Mouse (Mus musculus) heart, embryonic 10.5 days (tissue): ENCODE data around the gene Ccdc157. TPM values are rescaled to one million over a fixed set of nuclear protein-coding genes. Genes with fewer than 3 reads are reported as not detected.

Experiments used
- DNase-seq: peaks from one replicate; pipeline ENCODE4 v3.0.0-alpha.2; 2017; ENCODE audit warnings: low spot score
- H3K27ac ChIP-seq: fragments of 300-500 bp; sonication (generic); 2 replicates; pipeline ENCODE4 v1.5.1; 2016; ENCODE audit warnings: mild to moderate bottlenecking
- H3K27me3 ChIP-seq: fragments of 300-500 bp; sonication (generic); 2 replicates; pipeline ENCODE4 v1.6.1; 2016; ENCODE audit warnings: mild to moderate bottlenecking; ENCODE audit not compliant: poor library complexity, insufficient read depth, severe bottlenecking
- H3K36me3 ChIP-seq: fragments of 300-500 bp; sonication (generic); 2 replicates; pipeline ENCODE4 v1.6.1; 2016; ENCODE audit warnings: mild to moderate bottlenecking, moderate library complexity
- H3K4me1 ChIP-seq: fragments of 300-500 bp; sonication (generic); 2 replicates; pipeline ENCODE4 v1.6.1; 2016; ENCODE audit warnings: mild to moderate bottlenecking
- H3K4me3 ChIP-seq: fragments of 300-500 bp; sonication (generic); 2 replicates; pipeline ENCODE4 v1.5.1; 2016; ENCODE audit warnings: mild to moderate bottlenecking, moderate library complexity
- H3K9me3 ChIP-seq: fragments of 300-500 bp; sonication (generic); 2 replicates; pipeline ENCODE4 v1.6.1; 2016; ENCODE audit warnings: mild to moderate bottlenecking, moderate library complexity
- WGBS: fragments of 180-500 bp; shearing (Covaris S2); methylation state at CpG from one replicate; pipeline ENCODE4 v1.1.7; 2016; 5-methylcytosine and 5-hydroxymethylcytosine counted together
- polyA plus RNA-seq: library from polyadenylated mRNA; unstranded; fragments of >200 nt; fragmentation: Nextera tagmentation; extraction: Ambion mirVana; gene quantifications from 2 replicates; pipeline ENCODE4 v1.2.1, GENCODE M21; 2016

Gene Ccdc157
- polyA plus RNA-seq: 3.8 and 4.2 TPM in 2 replicates

DNA sequence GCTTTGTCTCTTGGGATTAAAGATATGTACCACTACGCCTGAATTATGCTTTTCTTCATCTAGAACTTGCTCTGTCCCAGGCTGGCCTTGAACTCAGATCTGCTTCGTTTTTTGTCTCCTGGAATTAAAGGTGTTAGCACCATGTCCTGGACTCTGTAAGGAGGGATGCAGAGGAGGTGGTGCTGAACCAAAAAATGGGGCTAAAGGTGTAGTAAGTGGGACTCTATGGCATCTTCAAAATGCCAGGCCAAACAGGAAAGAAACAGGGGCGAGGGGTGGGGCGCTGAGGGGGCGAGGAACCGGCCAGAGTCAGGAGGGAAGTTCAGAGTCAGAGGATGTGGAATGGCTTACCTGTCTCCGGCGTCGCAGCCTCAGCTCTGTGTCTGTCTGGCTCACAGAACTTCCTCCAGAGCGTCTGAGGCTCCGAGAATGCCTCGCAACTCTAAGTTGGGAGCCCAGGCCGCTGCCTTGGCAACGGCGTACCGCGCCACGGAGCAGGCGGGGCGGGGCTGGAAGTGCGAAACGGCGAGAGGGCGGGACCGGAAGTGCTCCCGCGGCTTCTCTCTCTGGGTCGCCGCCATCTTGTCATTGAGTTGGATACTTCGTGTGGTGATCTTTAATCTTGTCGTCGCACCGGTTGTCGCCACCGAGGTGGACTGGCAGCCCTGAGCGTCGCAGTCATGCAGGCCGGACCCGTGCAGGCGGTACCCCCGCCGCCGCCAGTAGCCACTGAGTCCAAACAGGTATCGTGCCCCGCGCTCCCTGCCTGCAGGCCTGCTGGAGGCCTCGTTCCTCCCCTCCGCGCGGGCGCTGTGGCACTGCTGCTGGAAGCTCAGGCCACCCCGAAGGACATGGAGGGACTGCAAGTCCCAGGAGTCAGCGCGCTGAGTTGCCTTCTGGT is at the start of gene Ccdc157, which contains the start of gene Sf3a1:
Ccdc157 (minus strand) TSS at position 486 of the 901 bp plus-strand sequence.
Sf3a1 (plus strand) TSS at position 543 of the 901 bp plus-strand sequence.
- peaks cover 38% of the 10 kb centered on the region for H3K36me3 ChIP-seq
- WGBS: 2% methylated on average over 54 of the region's 54 CpGs
- peaks cover 24% of the 10 kb centered on the region for H3K4me1 ChIP-seq
- H3K4me3 ChIP-seq: peak within 1 kb of the TSS; percentile 73
- H3K9me3 ChIP-seq: no peaks in the 10 kb centered on the region
- peak within 1 kb of the TSS; percentile 95 for H3K27ac ChIP-seq
- DNase-seq: peak; percentile 96
- H3K27me3 ChIP-seq: no peaks in the 10 kb centered on the region

DNA sequence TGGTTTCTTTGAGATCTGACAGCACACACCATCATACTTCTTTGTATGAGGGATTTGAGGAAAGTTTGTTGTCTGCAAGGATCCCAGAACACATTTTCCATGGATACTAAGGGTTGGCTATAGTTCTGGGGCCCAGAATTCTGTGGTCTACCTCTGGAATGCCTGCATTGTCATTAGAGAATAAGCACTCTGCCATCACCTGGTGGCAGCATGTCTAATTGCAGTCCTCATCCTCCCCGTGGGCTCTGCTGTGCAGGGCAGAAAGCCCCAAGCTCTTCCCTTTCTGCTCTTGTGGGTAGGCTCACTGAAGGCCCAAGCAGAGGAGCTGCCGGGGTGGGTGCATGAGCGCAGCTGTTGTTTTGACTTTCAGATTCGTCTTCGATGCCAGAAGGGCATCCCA is 49.5 kb upstream of the Ccdc157 start:
- Histone ChIP-seq H3K27ac (no peak overlapping the region), H3K4me3 (no peak overlapping the region), H3K27me3 (no peaks in the 10 kb centered on the region), H3K9me3 (no peaks in the 10 kb centered on the region), H3K4me1 (peaks cover 12% of the 10 kb centered on the region), H3K36me3 (peaks cover 53% of the 10 kb centered on the region)
- WGBS: 76% methylated on average over 5 of the region's 5 CpGs
- no peak for DNase-seq

DNA sequence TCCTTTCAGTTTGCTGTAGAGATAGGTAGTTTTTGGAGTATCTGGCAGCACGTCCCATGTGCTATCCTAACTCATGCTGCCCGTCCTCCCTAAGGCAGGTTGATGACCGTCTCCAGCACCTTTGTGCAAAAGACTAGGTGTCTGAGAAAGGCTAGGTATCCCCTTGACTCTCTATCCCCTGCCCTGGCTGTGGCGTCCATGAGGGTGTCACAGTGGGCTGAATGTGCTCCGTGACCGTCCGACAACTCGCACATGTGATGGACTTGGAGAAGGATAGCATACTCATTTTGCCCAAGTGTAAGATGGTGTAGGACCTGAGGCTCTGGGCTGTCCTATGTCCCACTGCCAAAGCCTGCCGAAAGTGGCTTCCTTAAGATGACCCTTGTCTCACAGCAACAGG is 47.6 kb upstream of the Ccdc157 start:
- no peaks in the 10 kb centered on the region for H3K27me3 ChIP-seq
- peaks cover 34% of the 10 kb centered on the region for H3K36me3 ChIP-seq
- no peak overlapping the region for H3K27ac ChIP-seq
- H3K4me1 ChIP-seq: peaks cover 10% of the 10 kb centered on the region
- 92% methylated on average over 9 of the region's 9 CpGs for WGBS
- H3K4me3 ChIP-seq: no peak overlapping the region
- DNase-seq: no peak
- H3K9me3 ChIP-seq: no peaks in the 10 kb centered on the region

DNA sequence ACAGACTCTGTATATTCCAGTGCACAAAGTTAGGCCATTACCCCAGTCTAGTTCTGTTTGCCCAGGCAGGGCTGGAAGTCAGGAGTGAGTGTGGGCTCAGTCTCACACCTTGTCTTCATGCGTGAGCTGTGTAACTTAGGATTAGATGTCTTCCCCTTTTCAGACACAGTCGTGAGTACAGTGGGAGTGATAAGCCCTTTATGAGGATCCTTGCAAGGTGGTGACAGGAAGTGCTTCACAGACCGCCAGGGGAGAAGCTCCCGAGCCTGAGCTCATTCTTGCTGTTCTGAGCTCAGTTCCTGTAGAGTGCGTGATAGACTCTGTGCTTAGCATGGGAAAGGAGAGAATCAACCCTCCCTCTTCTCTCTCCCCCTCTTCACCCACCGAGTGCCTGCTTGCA is 46.5 kb upstream of the Ccdc157 start:
- no peaks in the 10 kb centered on the region for H3K27me3 ChIP-seq
- no peaks in the 10 kb centered on the region for H3K9me3 ChIP-seq
- H3K36me3 ChIP-seq: peaks cover 24% of the 10 kb centered on the region
- no peak overlapping the region for H3K4me3 ChIP-seq
- DNase-seq: no peak
- 51% methylated on average over 6 of the region's 6 CpGs for WGBS
- peaks cover 9% of the 10 kb centered on the region; the same call in 1 of the 2 replicates for H3K4me1 ChIP-seq
- no peak overlapping the region for H3K27ac ChIP-seq

DNA sequence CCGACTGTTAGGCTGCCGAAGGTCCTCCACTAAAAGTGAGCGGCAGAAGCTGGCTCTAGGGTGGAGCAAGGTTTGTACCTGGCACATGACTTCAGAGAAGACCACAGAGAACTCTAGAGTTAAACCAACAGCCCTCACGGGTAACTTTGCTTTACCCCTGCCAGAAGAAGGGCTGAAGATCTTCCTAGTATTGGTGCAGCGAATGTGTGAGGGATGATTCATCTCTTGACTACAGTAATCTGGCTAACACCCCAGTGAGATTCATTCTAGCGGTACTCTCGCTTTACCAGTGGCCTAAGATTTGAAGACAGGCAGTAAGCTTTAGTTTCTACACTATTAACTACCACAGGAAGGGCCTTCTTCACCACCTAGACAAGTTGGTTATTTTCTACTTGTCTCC is 45.9 kb upstream of the Ccdc157 start:
- Histone ChIP-seq H3K27ac (no peak overlapping the region), H3K27me3 (no peaks in the 10 kb centered on the region), H3K9me3 (no peaks in the 10 kb centered on the region), H3K4me1 (peaks cover 9% of the 10 kb centered on the region; the same call in 1 of the 2 replicates), H3K4me3 (no peak overlapping the region), H3K36me3 (peaks cover 24% of the 10 kb centered on the region)
- WGBS: 78% methylated on average over 7 of the region's 7 CpGs
- no peak for DNase-seq

DNA sequence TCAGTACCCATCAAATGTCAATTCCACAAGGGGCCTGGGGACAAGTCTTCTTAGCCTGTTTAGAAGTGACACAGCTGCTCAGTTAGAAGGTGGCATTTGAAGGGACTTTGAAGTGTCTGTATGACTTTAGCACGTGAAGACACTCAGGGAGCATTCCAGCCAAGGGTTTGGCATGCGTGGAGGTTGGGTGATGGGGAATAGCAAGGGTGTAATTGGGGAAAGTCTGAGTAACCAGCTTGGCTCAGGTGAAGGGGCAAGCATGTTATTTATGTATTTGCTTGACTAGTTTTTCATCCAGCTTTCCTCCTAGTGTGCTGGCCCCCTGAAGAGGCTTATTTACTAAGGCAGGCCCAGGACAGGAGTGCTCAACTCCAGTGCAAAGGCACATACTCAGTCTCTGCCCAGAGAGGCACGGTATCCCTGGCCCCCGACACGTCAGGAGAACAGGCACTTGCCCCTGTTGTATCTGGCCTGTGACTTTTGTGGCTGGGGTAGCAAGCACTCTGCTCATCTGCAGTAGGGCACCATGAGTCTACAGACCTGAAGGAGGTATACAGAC is 45.1 kb upstream of the Ccdc157 start:
- H3K27ac ChIP-seq: no peak overlapping the region; the same call in 1 of the 2 replicates
- H3K27me3 ChIP-seq: no peaks in the 10 kb centered on the region
- 80% methylated on average over 5 of the region's 5 CpGs for WGBS

DNA sequence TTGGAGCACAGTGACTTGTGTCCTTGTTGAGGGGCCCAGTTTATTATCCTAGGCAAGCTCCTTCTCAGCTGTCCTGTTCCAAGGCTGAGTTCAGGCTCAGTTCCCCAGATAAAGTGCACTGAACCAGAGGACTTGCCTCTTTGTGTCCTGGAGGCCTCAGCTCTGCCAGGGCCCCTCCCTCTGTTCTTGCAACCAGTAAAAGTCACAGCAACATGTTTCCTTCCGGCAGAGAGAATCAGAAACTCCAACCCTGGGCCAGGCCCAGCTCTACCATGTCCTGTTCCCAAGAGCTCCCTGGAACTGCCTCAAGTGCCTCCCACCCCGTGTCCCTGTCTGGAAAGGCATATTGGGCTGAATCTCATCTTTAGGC is 43.6 kb upstream of the Ccdc157 start:
- WGBS: 49% methylated on average over 2 of the region's 2 CpGs
- Histone ChIP-seq H3K27ac (peak overlapping the region; percentile 26; the same call in 1 of the 2 replicates), H3K9me3 (no peaks in the 10 kb centered on the region), H3K36me3 (peaks cover 13% of the 10 kb centered on the region), H3K27me3 (no peaks in the 10 kb centered on the region), H3K4me3 (no peak overlapping the region), H3K4me1 (peaks cover 9% of the 10 kb centered on the region; the same call in 1 of the 2 replicates)
- no peak for DNase-seq

More for the DNA sequence above, 45.1 kb upstream of the Ccdc157 start:
- DNase-seq: no peak
- H3K9me3 ChIP-seq: no peaks in the 10 kb centered on the region
- no peak overlapping the region for H3K4me3 ChIP-seq
- peaks cover 16% of the 10 kb centered on the region for H3K36me3 ChIP-seq
- H3K4me1 ChIP-seq: peaks cover 9% of the 10 kb centered on the region; the same call in 1 of the 2 replicates

DNA sequence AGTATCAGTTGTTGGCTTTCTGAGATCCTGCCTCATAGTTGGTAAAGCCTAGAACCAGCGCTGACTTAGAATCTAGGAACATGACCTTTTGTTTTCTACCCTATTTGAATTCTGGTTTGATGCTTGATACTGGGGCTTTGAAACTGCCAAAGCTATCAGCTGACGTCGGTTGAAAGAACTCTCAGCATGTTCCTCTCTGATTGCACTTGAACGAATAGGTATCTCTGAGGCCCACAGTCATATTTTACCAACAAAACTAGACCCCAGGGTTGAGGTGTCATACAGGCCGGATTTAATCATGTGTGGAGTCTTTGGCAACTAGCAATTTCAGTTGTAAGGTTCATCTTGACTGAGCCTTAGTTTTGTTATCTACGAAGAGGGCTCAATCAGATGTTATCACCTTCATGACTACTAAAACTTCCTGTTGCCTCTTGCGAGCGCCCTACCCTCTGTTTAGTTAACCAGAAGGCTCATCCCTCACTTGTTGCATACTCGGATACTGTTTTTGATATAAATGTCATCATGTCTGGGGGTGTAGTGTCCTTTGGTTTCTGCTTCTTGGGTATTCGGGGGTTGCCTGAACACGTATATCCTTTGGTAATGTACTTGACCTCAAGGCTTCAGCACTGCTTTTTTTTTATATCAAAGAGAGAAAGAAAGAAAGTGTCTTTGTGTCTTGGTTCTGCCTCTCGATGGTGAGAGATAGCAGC is 43.1 kb upstream of the Ccdc157 start:
- H3K36me3 ChIP-seq: peaks cover 8% of the 10 kb centered on the region
- peaks cover 9% of the 10 kb centered on the region; the same call in 1 of the 2 replicates for H3K4me1 ChIP-seq
- WGBS: 69% methylated on average over 12 of the region's 12 CpGs
- H3K27ac ChIP-seq: peak overlapping the region; percentile 26; the same call in 1 of the 2 replicates
- no peak overlapping the region for H3K4me3 ChIP-seq
- no peaks in the 10 kb centered on the region for H3K27me3 ChIP-seq
- no peaks in the 10 kb centered on the region for H3K9me3 ChIP-seq
- DNase-seq: no peak

DNA sequence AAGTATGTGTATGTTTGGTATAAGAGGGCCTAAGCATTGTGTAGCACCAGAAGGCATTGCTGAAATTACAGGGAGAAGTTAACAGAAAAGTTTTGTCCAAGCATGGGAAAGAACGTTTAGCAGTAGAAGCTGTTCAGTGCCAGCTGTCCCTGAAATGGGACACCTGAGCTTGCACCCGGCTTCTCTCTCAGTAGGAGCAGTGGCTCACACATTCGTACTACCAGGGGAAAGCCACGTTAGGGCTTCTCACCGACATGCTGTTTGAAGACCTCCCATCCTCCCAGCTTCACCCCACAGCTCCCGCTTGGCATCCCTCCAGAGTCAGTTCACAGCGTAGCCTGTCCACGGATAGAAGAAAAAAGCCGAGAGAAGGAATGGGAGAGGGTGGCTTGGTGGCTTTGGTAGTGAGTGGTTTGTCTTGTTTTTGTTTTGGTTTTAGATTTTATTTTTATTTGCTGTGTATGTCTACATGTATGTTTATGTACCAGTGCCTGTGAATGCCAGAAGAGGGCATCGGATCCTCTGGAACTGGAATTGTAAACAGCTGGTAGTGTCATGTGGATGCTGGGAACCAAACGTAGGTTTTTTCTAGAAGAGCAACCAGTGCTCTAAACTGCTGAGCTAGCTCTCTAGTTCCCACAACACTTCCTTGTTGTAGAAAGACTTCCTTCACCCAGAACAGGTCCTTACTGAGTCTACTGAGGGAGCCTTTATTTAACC is 42.0 kb upstream of the Ccdc157 start:
- DNase-seq: no peak
- 80% methylated on average over 11 of the region's 11 CpGs for WGBS
- Histone ChIP-seq H3K4me1 (peaks cover 9% of the 10 kb centered on the region; the same call in 1 of the 2 replicates), H3K9me3 (no peaks in the 10 kb centered on the region), H3K27me3 (no peaks in the 10 kb centered on the region), H3K36me3 (peaks cover 7% of the 10 kb centered on the region), H3K4me3 (no peak overlapping the region), H3K27ac (no peak overlapping the region)

DNA sequence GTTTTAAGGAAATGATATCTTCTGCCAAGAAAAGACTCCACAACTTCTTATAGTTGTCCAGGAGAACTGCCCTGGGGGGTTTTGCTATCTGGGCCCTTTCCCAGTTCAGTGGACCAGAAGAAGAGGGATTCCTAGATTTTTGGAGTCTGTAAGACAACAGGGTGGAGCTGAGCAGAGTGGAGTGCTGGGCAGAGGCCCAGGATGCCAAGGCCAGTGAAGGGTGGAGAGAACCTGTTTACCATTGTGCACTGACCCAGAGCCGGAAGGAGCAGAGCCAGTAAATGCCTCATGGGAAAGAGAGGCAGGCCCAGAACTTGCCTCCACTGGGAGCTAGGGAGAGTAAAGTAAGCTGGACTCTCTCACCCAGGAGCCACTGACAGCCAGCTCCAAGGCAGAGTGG is 37.6 kb upstream of the Ccdc157 start:
- H3K36me3 ChIP-seq: no peaks in the 10 kb centered on the region
- WGBS: 86% methylated on average over 1 of the region's 1 CpGs
- DNase-seq: no peak

DNA sequence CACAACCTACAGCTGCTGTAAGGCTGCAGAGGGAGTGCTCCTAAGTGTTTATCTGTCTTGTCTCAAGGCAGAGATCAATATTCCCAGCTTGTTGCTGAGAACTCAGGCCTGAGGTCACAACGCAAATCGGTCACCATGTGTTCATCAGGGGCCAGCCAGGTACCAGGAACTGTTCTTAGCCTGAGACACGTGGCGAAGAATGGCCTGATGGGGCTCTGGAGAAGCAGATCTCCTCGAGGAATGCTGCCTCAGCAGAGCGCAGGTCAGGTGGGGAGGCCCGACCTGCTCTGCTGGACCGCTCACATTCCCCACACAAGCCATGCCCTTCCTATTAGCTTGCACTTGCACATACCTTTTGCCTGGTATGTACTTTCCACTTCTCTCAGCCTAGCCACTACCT is 36.5 kb upstream of the Ccdc157 start:
- Histone ChIP-seq H3K27ac (no peak overlapping the region), H3K27me3 (no peaks in the 10 kb centered on the region), H3K9me3 (no peaks in the 10 kb centered on the region), H3K4me1 (peaks cover 7% of the 10 kb centered on the region; the same call in 1 of the 2 replicates), H3K4me3 (no peak overlapping the region), H3K36me3 (no peaks in the 10 kb centered on the region)
- no peak for DNase-seq
- 74% methylated on average over 8 of the region's 8 CpGs for WGBS

More for the DNA sequence above, 37.6 kb upstream of the Ccdc157 start:
- H3K4me3 ChIP-seq: no peak overlapping the region
- H3K4me1 ChIP-seq: peaks cover 4% of the 10 kb centered on the region; the same call in 1 of the 2 replicates
- no peak overlapping the region for H3K27ac ChIP-seq
- H3K27me3 ChIP-seq: no peaks in the 10 kb centered on the region
- no peaks in the 10 kb centered on the region for H3K9me3 ChIP-seq

DNA sequence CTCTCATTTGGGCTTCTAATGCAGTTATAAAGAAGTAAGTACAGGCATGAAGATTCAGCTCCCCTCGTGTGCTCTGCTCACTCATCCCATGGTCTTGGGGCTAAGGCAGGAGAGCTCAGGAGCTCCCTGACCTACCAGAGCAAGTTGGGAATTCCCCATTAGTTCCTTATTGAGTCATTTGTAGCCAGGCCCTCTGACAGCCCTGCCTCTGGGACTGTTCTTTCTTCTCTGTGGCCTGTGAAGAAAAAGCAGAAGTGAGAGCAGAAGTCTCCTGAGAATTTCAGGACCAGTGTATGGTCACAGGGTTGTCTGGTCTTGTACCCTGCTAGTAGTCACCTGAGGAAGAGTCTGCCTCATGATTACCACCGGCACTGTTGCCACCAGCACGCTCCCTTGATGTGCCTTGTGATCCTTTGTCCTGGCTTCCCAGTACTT is 35.5 kb upstream of the Ccdc157 start:
- H3K27ac ChIP-seq: no peak overlapping the region
- H3K9me3 ChIP-seq: no peaks in the 10 kb centered on the region
- H3K4me3 ChIP-seq: no peak overlapping the region
- no peaks in the 10 kb centered on the region for H3K27me3 ChIP-seq
- H3K36me3 ChIP-seq: no peaks in the 10 kb centered on the region
- peaks cover 16% of the 10 kb centered on the region; the same call in 1 of the 2 replicates for H3K4me1 ChIP-seq
- 91% methylated on average over 3 of the region's 3 CpGs for WGBS
- no peak for DNase-seq
